Mouse (Mus musculus) E14TG2a.4 (cell line): Measurements from ENCODE around the gene Ap3d1.
A peak's percentile ranks its signal among the peaks of the same experiment; 100 is the strongest.

ENCODE experiments used
- H3K27me3 ChIP-seq: 2 replicates; pipeline ENCODE4 v1.6.1; 2014; ENCODE audit warnings: low read length, control low read depth; ENCODE audit not compliant: insufficient read depth
- H3K36me3 ChIP-seq: 2 replicates; pipeline ENCODE4 v1.6.1; 2014; ENCODE audit warnings: low read length, control low read depth; ENCODE audit not compliant: insufficient read depth
- H3K4me1 ChIP-seq: replicated peaks from 2 replicates; pipeline ENCODE4 v1.6.1; 2014; ENCODE audit warnings: low read depth, low read length, control low read depth
- H3K4me3 ChIP-seq: replicated peaks from 2 replicates; pipeline ENCODE4 v1.5.1; 2014; ENCODE audit warnings: mild to moderate bottlenecking, low read length
- H3K9me3 ChIP-seq: 2 replicates; pipeline ENCODE4 v1.6.1; 2014; ENCODE audit warnings: low read length, control low read depth
- CTCF ChIP-seq: conservative IDR thresholded peaks from 2 replicates; pipeline ENCODE4 v1.5.1; 2014; ENCODE audit warnings: low read length
- NANOG ChIP-seq: IDR thresholded peaks from 2 replicates; pipeline ENCODE4 v1.6.1; 2014; ENCODE audit warnings: borderline replicate concordance, low read length, mixed read lengths
- POU5F1 ChIP-seq: IDR thresholded peaks from 2 replicates; pipeline ENCODE4 v1.6.1; 2014; ENCODE audit warnings: low read length, borderline replicate concordance

Ap3d1 gene

GRCm38 (mm10) chr10:80763502-80763901 lies 21.4 kb upstream of the Ap3d1 start:
- TF ChIP-seq CTCF (no peak), POU5F1 (no peak), NANOG (no peak)
- H3K27me3 ChIP-seq: no peaks in the 10 kb centered on the region

GRCm38 (mm10) chr10:80761821-80762220 lies 19.8 kb upstream of the Ap3d1 start:
- no peak overlapping the region for H3K4me3 ChIP-seq
- H3K9me3 ChIP-seq: no peaks in the 10 kb centered on the region
- H3K27me3 ChIP-seq: no peaks in the 10 kb centered on the region
- TF ChIP-seq CTCF (no peak), NANOG (no peak), POU5F1 (no peak)
- peaks cover 98% of the 10 kb centered on the region for H3K4me1 ChIP-seq
- peaks cover 89% of the 10 kb centered on the region for H3K36me3 ChIP-seq

More at GRCm38 (mm10) chr10:80763502-80763901, 21.4 kb upstream of the Ap3d1 start:
- H3K36me3 ChIP-seq: peaks cover 90% of the 10 kb centered on the region
- H3K4me1 ChIP-seq: peaks cover 92% of the 10 kb centered on the region
- no peaks in the 10 kb centered on the region for H3K9me3 ChIP-seq
- H3K4me3 ChIP-seq: no peak overlapping the region

- Histone ChIP-seq H3K9me3 (no peaks in the 10 kb centered on the region), H3K27me3 (no peaks in the 10 kb centered on the region), H3K36me3 (peaks cover 84% of the 10 kb centered on the region), H3K4me1 (peaks cover 98% of the 10 kb centered on the region), H3K4me3 (0 out of 2 replicates have a peak overlapping the region, but pooled peaks have one; percentile 14)
- no peak for TF ChIP-seq CTCF
- TF ChIP-seq NANOG: no peak
- no peak for TF ChIP-seq POU5F1
Measured at GRCm38 (mm10) chr10:80760596-80761524, 18.8 kb upstream of the Ap3d1 start.

- Histone ChIP-seq H3K9me3 (no peaks in the 10 kb centered on the region), H3K27me3 (no peaks in the 10 kb centered on the region), H3K36me3 (peaks cover 63% of the 10 kb centered on the region), H3K4me1 (peaks cover 84% of the 10 kb centered on the region), H3K4me3 (no peak overlapping the region)
- no peak for TF ChIP-seq NANOG
Measured at GRCm38 (mm10) chr10:80758651-80759050, 16.6 kb upstream of the Ap3d1 start.

- Histone ChIP-seq H3K27me3 (no peaks in the 10 kb centered on the region), H3K4me1 (peaks cover 76% of the 10 kb centered on the region), H3K36me3 (peaks cover 53% of the 10 kb centered on the region), H3K9me3 (no peaks in the 10 kb centered on the region), H3K4me3 (peak overlapping the region; percentile 91; the same call in 1 of the 2 replicates)
- TF ChIP-seq POU5F1: no peak
- TF ChIP-seq NANOG: no peak
- TF ChIP-seq CTCF: no peak; the same call in 1 of the 2 replicates
Measured at GRCm38 (mm10) chr10:80757717-80758116, 15.7 kb upstream of the Ap3d1 start.

- TF ChIP-seq CTCF: no peak
- no peak for TF ChIP-seq POU5F1
- TF ChIP-seq NANOG: no peak
- Histone ChIP-seq H3K4me1 (peaks cover 76% of the 10 kb centered on the region), H3K36me3 (peaks cover 48% of the 10 kb centered on the region), H3K4me3 (peak overlapping the region; percentile 91), H3K27me3 (no peaks in the 10 kb centered on the region), H3K9me3 (no peaks in the 10 kb centered on the region)
Measured at GRCm38 (mm10) chr10:80756967-80757366, 14.9 kb upstream of the Ap3d1 start.

- Histone ChIP-seq H3K36me3 (peaks cover 44% of the 10 kb centered on the region), H3K4me3 (peak overlapping the region; percentile 91), H3K4me1 (peaks cover 76% of the 10 kb centered on the region), H3K9me3 (no peaks in the 10 kb centered on the region), H3K27me3 (no peaks in the 10 kb centered on the region)
- TF ChIP-seq CTCF: no peak
- TF ChIP-seq POU5F1: no peak
- TF ChIP-seq NANOG: no peak
Measured at GRCm38 (mm10) chr10:80756509-80756908, 14.4 kb upstream of the Ap3d1 start.

GRCm38 (mm10) chr10:80756099-80756498 lies 14.0 kb upstream of the Ap3d1 start:
- Histone ChIP-seq H3K9me3 (no peaks in the 10 kb centered on the region), H3K36me3 (peaks cover 42% of the 10 kb centered on the region), H3K4me1 (peaks cover 76% of the 10 kb centered on the region), H3K4me3 (peak overlapping the region; percentile 91), H3K27me3 (no peaks in the 10 kb centered on the region)
- TF ChIP-seq CTCF: no peak
